Mouse (Mus musculus): ENCODE data around the gene Akap8. TPM values are rescaled to one million over a fixed set of nuclear protein-coding genes. Genes with fewer than 3 reads are reported as not detected.
A peak's percentile ranks its signal among the peaks of the same experiment; 100 is the strongest.

Akap8 gene
- polyA plus RNA-seq, 1 experiment, result 169 TPM

DNA sequence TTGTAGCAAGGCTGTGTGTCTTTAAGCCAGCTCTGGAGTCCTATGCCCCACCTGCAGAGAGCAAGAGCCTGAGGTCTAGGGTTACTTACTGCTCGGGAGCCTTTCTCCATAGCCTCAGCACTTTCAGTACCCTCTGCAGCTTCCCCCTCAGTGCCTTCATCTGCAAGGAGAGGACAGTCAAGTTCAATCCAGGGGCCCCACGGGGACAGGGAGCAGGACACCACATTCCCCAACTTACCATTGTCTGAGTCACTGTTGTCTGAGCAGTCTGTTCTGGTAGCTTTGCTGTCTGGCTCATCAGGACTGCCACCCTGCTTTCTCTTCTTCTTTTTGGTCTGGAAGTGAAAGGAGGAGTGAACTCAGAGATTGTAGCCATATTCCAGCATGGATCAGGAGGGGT, 14.8 kb upstream of the Akap8 start:
- H3K27me3 ChIP-seq (ENCODE audit: control insufficient read depth, insufficient read depth, low read length), result no peaks in the 10 kb centered on the region
- peaks cover 64% of the 10 kb centered on the region for H3K36me3 ChIP-seq (ENCODE audit: control insufficient read depth, insufficient read depth, low read length)
- H3K4me3 ChIP-seq (ENCODE audit: control insufficient read depth, insufficient read depth, low read length), result no peak overlapping the region
- WGBS, result 86% methylated on average over 2 of the region's 2 CpGs
- H3K4me1 ChIP-seq (replicated peaks; ENCODE audit: control insufficient read depth, insufficient read depth, low read length), result 0 out of 2 replicates have a peak, but pooled peaks cover 2% of the 10 kb centered on the region
- H3K27ac ChIP-seq (ENCODE audit: control insufficient read depth, insufficient read depth, low read length), result no peak overlapping the region
- TF ChIP-seq POLR2A (IDR thresholded peaks at IDR 0.05; ENCODE audit: control insufficient read depth, extremely low read depth, insufficient read depth, low read length, poor library complexity) (no peak), CTCF (IDR thresholded peaks at IDR 0.05; ENCODE audit: borderline replicate concordance, control insufficient read depth, extremely low read depth, insufficient read depth, low read length, poor library complexity) (no peak)
- no peak for DNase-seq

DNA sequence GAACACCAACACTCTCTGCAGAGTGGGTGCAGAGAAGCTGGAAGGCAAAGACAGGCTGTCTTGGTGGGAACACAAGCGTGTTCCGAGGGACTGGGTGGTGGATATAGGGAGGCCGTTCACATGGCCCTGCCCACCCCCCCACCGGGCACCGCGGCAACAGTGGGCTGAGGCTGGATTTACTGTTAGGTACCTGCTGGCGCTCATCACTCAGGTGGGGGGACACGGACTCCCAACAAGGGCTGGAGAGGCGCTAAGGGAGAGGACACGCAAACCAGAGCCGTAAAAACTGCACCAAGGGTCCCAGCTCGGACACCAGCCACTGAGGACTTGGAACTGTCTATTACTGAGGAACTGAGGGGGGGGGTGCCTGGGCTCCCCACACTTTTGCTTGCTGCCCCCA, 13.9 kb upstream of the Akap8 start:
- DNase-seq, result no peak
- Histone ChIP-seq H3K36me3 (ENCODE audit: control insufficient read depth, insufficient read depth, low read length) (peaks cover 64% of the 10 kb centered on the region), H3K27ac (ENCODE audit: control insufficient read depth, insufficient read depth, low read length) (no peak overlapping the region), H3K4me3 (ENCODE audit: control insufficient read depth, insufficient read depth, low read length) (no peak overlapping the region), H3K4me1 (replicated peaks; ENCODE audit: control insufficient read depth, insufficient read depth, low read length) (no peaks in the 10 kb centered on the region), H3K27me3 (ENCODE audit: control insufficient read depth, insufficient read depth, low read length) (no peaks in the 10 kb centered on the region)
- TF ChIP-seq POLR2A (IDR thresholded peaks at IDR 0.05; ENCODE audit: control insufficient read depth, extremely low read depth, insufficient read depth, low read length, poor library complexity) (no peak), CTCF (IDR thresholded peaks at IDR 0.05; ENCODE audit: borderline replicate concordance, control insufficient read depth, extremely low read depth, insufficient read depth, low read length, poor library complexity) (no peak)
- 97% methylated on average over 12 of the region's 12 CpGs for WGBS

DNA sequence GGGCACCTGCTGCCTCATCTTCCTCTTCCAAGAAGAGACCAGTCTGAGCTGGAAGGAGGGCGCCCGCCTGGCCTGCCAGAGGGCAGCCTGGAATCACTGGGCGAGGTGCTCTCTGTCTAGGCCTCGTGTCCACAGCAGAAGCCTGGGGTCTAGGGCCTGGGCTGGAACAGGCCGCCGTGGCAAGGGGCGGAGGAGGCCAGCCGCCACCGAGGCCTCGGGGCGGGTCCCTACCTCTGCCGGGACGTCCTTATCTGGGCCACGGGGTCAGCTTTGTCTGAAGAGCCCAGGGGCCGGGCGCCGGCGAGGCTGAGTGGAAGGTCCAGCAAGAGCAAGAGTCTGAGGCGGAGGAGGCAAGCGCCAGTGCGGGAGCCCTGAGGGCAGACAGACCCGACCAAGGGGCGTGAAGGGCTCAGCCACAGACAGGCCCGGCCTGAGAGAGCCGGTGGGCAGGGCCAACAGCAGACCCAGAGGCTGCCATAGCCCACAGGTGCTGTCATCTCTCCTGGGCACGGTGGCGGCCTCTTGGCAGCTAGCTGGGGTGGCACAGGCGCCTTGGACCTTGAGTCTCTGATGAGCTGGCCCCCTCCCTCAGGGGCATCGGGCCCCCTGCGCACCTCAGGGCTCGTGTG, 12.8 kb upstream of the Akap8 start:
- WGBS, result 97% methylated on average over 31 of the region's 31 CpGs
- DNase-seq, result no peak
- no peaks in the 10 kb centered on the region for H3K4me1 ChIP-seq (replicated peaks; ENCODE audit: control insufficient read depth, insufficient read depth, low read length)
- H3K4me3 ChIP-seq (ENCODE audit: control insufficient read depth, insufficient read depth, low read length), result no peak overlapping the region
- TF ChIP-seq POLR2A (IDR thresholded peaks at IDR 0.05; ENCODE audit: control insufficient read depth, extremely low read depth, insufficient read depth, low read length, poor library complexity) (no peak), CTCF (IDR thresholded peaks at IDR 0.05; ENCODE audit: borderline replicate concordance, control insufficient read depth, extremely low read depth, insufficient read depth, low read length, poor library complexity) (no peak)
- H3K27ac ChIP-seq (ENCODE audit: control insufficient read depth, insufficient read depth, low read length), result no peak overlapping the region
- peaks cover 64% of the 10 kb centered on the region for H3K36me3 ChIP-seq (ENCODE audit: control insufficient read depth, insufficient read depth, low read length)
- H3K27me3 ChIP-seq (ENCODE audit: control insufficient read depth, insufficient read depth, low read length), result no peaks in the 10 kb centered on the region

DNA sequence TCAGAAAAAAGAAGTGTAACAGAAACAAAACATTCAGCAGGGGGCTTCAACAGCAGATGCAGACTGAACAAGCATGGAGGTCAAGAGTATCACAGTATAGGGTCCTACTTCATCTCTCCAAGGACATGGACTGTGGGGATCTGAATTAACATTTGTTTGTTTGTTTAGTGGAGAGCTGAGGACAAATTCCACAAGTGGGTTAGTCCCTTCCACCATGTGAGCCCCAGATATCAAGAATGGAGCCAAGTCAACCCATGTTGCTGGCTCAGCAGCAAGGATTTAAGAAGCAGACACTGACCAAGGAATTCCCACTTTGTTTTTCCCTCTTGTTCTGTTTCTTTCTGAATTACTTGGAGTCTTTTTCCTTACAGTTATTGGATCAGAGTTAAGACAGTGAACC, 6.5 kb upstream of the Akap8 start:
- TF ChIP-seq CTCF (IDR thresholded peaks at IDR 0.05; ENCODE audit: borderline replicate concordance, control insufficient read depth, extremely low read depth, insufficient read depth, low read length, poor library complexity) (no peak), POLR2A (IDR thresholded peaks at IDR 0.05; ENCODE audit: control insufficient read depth, extremely low read depth, insufficient read depth, low read length, poor library complexity) (no peak)
- no peak for DNase-seq
- no peaks in the 10 kb centered on the region for H3K27me3 ChIP-seq (ENCODE audit: control insufficient read depth, insufficient read depth, low read length)
- no peak overlapping the region for H3K4me3 ChIP-seq (ENCODE audit: control insufficient read depth, insufficient read depth, low read length)
- H3K27ac ChIP-seq (ENCODE audit: control insufficient read depth, insufficient read depth, low read length), result no peak overlapping the region
- H3K4me1 ChIP-seq (replicated peaks; ENCODE audit: control insufficient read depth, insufficient read depth, low read length), result no peaks in the 10 kb centered on the region
- H3K36me3 ChIP-seq (ENCODE audit: control insufficient read depth, insufficient read depth, low read length), result peaks cover 12% of the 10 kb centered on the region

DNA sequence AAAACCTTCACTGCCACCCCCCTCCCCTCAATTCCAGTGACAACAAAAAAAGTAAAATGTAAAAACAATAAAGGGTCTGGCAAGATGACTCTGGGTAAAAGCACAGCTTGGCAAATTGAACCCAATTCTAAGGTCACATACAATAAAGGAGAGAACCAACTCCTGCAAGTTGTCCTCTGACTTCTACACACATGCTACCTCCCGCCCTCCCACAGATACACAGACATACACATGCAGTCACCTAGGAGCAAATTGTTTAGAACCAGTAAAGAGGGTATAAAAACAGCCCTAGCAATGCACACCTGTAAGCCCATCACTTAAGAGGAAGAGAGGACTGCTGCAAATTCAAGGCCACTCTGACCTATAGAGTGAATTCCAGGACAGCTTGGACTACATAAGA, 1.8 kb upstream of the Akap8 start:
- Histone ChIP-seq H3K27me3 (ENCODE audit: control insufficient read depth, insufficient read depth, low read length) (no peaks in the 10 kb centered on the region), H3K4me1 (replicated peaks; ENCODE audit: control insufficient read depth, insufficient read depth, low read length) (peaks cover 3% of the 10 kb centered on the region), H3K27ac (ENCODE audit: control insufficient read depth, insufficient read depth, low read length) (no peak overlapping the region), H3K36me3 (ENCODE audit: control insufficient read depth, insufficient read depth, low read length) (no peaks in the 10 kb centered on the region), H3K4me3 (ENCODE audit: control insufficient read depth, insufficient read depth, low read length) (no peak overlapping the region)
- no peak for TF ChIP-seq POLR2A (IDR thresholded peaks at IDR 0.05; ENCODE audit: control insufficient read depth, extremely low read depth, insufficient read depth, low read length, poor library complexity)
- no peak for TF ChIP-seq CTCF (IDR thresholded peaks at IDR 0.05; ENCODE audit: borderline replicate concordance, control insufficient read depth, extremely low read depth, insufficient read depth, low read length, poor library complexity)
- DNase-seq, result no peak
- WGBS, result 98% methylated on average over 1 of the region's 1 CpGs

DNA sequence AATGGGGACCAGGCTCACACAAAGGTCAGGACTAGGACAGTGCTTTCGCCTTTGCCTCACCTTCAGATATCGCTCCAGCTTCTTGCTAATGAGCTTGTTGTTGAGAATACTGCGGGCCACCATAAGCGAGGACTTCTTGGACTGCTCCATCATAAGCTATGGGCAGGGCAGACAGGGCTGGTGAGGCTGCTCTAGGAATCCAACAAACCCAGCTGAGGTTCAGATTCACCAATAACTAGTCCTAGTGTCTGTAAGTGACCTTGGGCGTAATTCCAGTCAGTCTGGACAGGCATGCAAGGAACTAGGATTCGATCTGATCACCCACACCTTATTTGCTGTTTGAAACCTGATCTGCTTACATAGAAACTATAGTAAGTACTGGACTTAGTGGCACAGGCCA, 798 bp upstream of the Akap8 start:
- no peak for DNase-seq
- TF ChIP-seq POLR2A (IDR thresholded peaks at IDR 0.05; ENCODE audit: control insufficient read depth, extremely low read depth, insufficient read depth, low read length, poor library complexity), result no peak
- no peaks in the 10 kb centered on the region for H3K27me3 ChIP-seq (ENCODE audit: control insufficient read depth, insufficient read depth, low read length)
- peak overlapping the region; percentile 6; the same call in 1 of the 2 replicates for H3K27ac ChIP-seq (ENCODE audit: control insufficient read depth, insufficient read depth, low read length)
- H3K4me3 ChIP-seq (ENCODE audit: control insufficient read depth, insufficient read depth, low read length), result peak overlapping the region; percentile 68
- WGBS, result 38% methylated on average over 6 of the region's 6 CpGs
- H3K4me1 ChIP-seq (replicated peaks; ENCODE audit: control insufficient read depth, insufficient read depth, low read length), result peaks cover 3% of the 10 kb centered on the region
- peaks cover 4% of the 10 kb centered on the region for H3K36me3 ChIP-seq (ENCODE audit: control insufficient read depth, insufficient read depth, low read length)

DNA sequence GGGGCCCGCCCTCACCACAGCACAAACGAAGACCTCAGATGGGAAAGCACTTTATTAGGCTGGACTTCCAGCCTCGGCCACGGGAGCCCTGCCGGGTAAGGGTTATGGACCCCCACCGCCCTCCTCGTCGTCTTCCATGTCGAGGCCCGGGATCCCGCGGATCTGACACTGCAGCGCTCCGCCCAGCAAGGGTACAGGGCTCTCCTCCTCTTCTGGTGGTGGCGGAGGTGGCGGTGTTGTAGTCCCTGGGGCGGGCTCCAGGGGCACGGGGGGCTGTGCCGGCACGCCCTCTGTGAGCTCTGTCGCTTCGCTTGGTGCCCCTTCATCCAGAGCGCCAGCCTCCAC, 324 bp upstream of the Akap8 start:
- under 1% methylated on average over 23 of the region's 23 CpGs for whole genome bisulfite sequencing
- H3K27me3 ChIP-seq (ENCODE audit: control insufficient read depth, insufficient read depth, low read length), result no peaks in the 10 kb centered on the region
- peak overlapping the region; percentile 62 for H3K27ac ChIP-seq (ENCODE audit: control insufficient read depth, insufficient read depth, low read length)
- peaks cover 3% of the 10 kb centered on the region for H3K4me1 ChIP-seq (replicated peaks; ENCODE audit: control insufficient read depth, insufficient read depth, low read length)
- peaks cover 9% of the 10 kb centered on the region for H3K36me3 ChIP-seq (ENCODE audit: control insufficient read depth, insufficient read depth, low read length)
- DNase-seq, result no peak
- H3K4me3 ChIP-seq (ENCODE audit: control insufficient read depth, insufficient read depth, low read length), result peak overlapping the region; percentile 68
- TF ChIP-seq POLR2A (IDR thresholded peaks at IDR 0.05; ENCODE audit: control insufficient read depth, extremely low read depth, insufficient read depth, low read length, poor library complexity) (no peak; the same call in none of the 2 replicates), CTCF (IDR thresholded peaks at IDR 0.05; ENCODE audit: borderline replicate concordance, control insufficient read depth, extremely low read depth, insufficient read depth, low read length, poor library complexity) (peak; percentile 55; the same call in 1 of the 2 replicates)
